Mouse (Mus musculus) brain, adult 2 months (tissue): ENCODE data around the gene Kdr.
"Not testable (repeated sequence)": the region's sequence is repeated elsewhere in the genome, so short reads cannot be mapped to it uniquely, and the experiment has no call there.

Experiments used
- DNase-seq: peaks from one replicate; pipeline ENCODE4 v3.0.0; 2011; ENCODE audit warnings: low read depth, low spot score

Kdr gene

GRCm38 (mm10) chr5:75961741-75962469, 16.4 kb downstream of the Kdr start:
- DNase-seq: no peak

- no peak for DNase-seq
These were observed 18.4 kb downstream of the Kdr start for GRCm38 (mm10) chr5:75959809-75960208.

GRCm38 (mm10) chr5:75956526-75956925, 21.7 kb downstream of the Kdr start:
- DNase-seq: no peak

- DNase-seq: no peak
These were observed 22.4 kb downstream of the Kdr start for GRCm38 (mm10) chr5:75955876-75956275.

GRCm38 (mm10) chr5:75954778-75955330, 23.4 kb downstream of the Kdr start:
- DNase-seq: peak; percentile 60

GRCm38 (mm10) chr5:75954218-75954617, 24.0 kb downstream of the Kdr start:
- peak; percentile 12 for DNase-seq

- DNase-seq: peak; percentile 18
These were observed 26.0 kb downstream of the Kdr start for GRCm38 (mm10) chr5:75952131-75952795.

- DNase-seq: no peak
These were observed 27.4 kb downstream of the Kdr start for GRCm38 (mm10) chr5:75950866-75951265.

- no peak for DNase-seq
These were observed 32.9 kb downstream of the Kdr start for GRCm38 (mm10) chr5:75945394-75945793.

- DNase-seq: no peak
These were observed 35.0 kb downstream of the Kdr start for GRCm38 (mm10) chr5:75943301-75943700.

GRCm38 (mm10) chr5:75941775-75942580, 36.3 kb downstream of the Kdr start:
- peak; percentile 66 for DNase-seq

- peak; percentile 21 for DNase-seq
These were observed 39.0 kb downstream of the Kdr start for GRCm38 (mm10) chr5:75939144-75939732.

- no peak for DNase-seq
These were observed 40.2 kb downstream of the Kdr start for GRCm38 (mm10) chr5:75938012-75938411.

- DNase-seq: no peak
These were observed 42.0 kb downstream of the Kdr start for GRCm38 (mm10) chr5:75936223-75936622.

- no peak for DNase-seq
These were observed 43.0 kb downstream of the Kdr start for GRCm38 (mm10) chr5:75935225-75935624.

- no peak for DNase-seq
These were observed 44.1 kb downstream of the Kdr start for GRCm38 (mm10) chr5:75934201-75934600.

- DNase-seq: peak; percentile 58
These were observed 44.7 kb downstream of the Kdr start for GRCm38 (mm10) chr5:75933521-75934044.

GRCm38 (mm10) chr5:75931458-75931857, 46.8 kb downstream of the Kdr start:
- DNase-seq: not testable (repeated sequence)

- DNase-seq: no peak
These were observed 48.3 kb downstream of the Kdr start for GRCm38 (mm10) chr5:75929960-75930359.

GRCm38 (mm10) chr5:75922677-75923076, 55.6 kb downstream of the Kdr start:
- no peak for DNase-seq

GRCm38 (mm10) chr5:75921730-75922387, 56.4 kb downstream of the Kdr start:
- no peak for DNase-seq
